Mouse (Mus musculus): Measurements from ENCODE around the gene Fam20a.

DNA sequence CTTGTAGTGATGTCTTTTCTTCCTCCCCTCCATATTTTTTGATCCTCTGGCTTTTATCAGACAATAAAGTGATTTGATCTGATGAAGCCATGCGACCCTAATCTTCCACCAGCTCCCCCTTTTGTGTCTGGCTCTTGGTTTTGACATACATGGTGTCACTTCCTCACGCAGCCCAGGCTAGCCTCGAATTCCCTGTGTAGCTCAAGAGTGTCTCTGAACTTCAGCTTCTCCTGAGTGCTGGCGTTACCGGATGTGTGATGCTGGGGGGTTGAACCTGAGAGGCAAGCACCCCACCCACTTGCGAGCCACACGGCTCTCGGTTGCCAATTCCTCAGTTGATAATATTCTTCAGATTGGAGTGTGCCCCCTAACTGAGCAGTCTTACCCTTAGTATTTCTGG, 49.7 kb downstream of the Fam20a start:
- no peak for TF ChIP-seq POLR2A (IDR thresholded peaks at IDR 0.05; ENCODE audit: extremely low read depth, insufficient read depth, low read length)
- TF ChIP-seq CTCF (IDR thresholded peaks at IDR 0.05; ENCODE audit: low read depth, low read length), result no peak

All from liver, adult 2 months (tissue).